Mouse (Mus musculus): ENCODE results near the gene Morf4l2. TPM values are rescaled to one million over a fixed set of nuclear protein-coding genes. Genes with fewer than 3 reads are reported as not detected.

Morf4l2 gene
- 19.8 and 29.0 TPM in 2 replicates for polyA plus RNA-seq (2012; rRNA removed)

GRCm38 (mm10) chrX:136743459-136743858, at the start of gene Morf4l2:
Gene Morf4l2 (minus strand): TSS chrX:136743690.

DNA sequence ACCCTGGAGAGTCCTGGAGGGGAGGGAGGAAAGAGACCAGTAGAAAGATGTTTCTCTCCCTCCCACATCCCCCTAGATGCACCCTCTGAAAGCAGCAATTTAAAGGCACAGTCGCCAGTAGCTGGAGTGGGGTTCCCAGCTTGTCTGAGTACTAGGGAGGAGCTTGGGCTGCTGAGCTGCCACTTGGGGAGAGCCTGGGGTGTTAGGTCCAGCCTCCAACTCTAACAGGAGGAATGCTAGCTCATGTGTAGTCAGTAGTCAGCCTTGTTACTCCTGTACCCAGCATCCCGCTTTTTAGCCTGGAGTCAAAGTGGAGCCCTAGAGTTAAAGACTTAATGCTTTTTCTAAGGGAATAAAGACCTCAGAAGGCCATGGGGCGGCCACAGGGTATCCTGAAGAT, 36.6 kb upstream of the Morf4l2 start, which contains the start of gene Glra4:
Gene Glra4 (minus strand): TSS at position 101 of the 400 bp plus-strand sequence.

DNA sequence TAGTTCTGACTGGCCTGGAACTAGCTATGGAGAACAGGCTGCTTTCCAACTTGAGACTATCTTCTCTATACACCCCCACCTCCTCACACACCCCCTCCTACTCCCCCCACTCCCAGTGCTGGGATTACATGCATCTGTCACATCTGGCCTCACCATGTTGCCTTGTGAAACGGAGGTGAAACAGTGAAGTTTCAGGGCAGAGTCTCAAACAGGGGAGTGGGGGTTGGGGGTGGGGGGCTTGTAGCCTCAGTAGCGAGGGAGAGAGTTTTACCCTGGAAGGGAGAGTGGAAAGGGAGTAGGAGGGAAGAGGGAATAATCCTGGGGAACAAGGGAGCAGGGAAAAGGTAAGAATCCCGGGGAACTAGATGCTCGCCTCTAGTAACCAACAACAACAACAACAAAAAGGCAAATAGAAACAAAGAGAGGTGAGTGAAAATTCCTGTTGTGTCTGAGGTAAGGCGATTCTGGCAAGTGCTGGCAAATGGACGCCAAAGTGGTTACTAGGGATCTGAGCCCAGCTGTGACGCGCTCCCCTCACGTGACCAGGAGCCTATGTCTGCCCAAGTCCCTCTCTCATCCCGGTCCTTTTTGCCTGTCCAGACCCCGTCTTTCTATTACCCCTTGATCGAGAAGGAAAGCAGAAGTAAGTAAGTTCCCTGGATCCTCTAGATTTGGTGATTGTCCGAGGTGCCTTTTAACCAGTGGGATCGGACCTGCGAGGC, 35.9 kb downstream of the Morf4l2 start, which contains the start of gene Tceal1:
Gene Tceal1 (plus strand): TSS at position 537 of the 722 bp plus-strand sequence.

Other genes with a start within 250 kb of the Morf4l2 start
- not detected in 2 replicates for gene Kir3dl1, start 225.7 kb downstream of the Morf4l2 start, polyA plus RNA-seq (2012; rRNA removed)
- gene Kir3dl2, start 199.6 kb downstream of the Morf4l2 start, polyA plus RNA-seq (2012; rRNA removed), result not detected in 2 replicates
- 2.7 TPM in 2 replicates for gene Tceal3, start 152.8 kb downstream of the Morf4l2 start, polyA plus RNA-seq (2012; rRNA removed)
- 0.29 and 0.61 TPM in 2 replicates for gene Tceal1, start 35.7 kb downstream of the Morf4l2 start, polyA plus RNA-seq (2012; rRNA removed)
- not detected in 2 replicates for gene Glra4, start 36.5 kb upstream of the Morf4l2 start, polyA plus RNA-seq (2012; rRNA removed)
- gene Plp1, start 79.0 kb upstream of the Morf4l2 start, polyA plus RNA-seq (2012; rRNA removed), result 3.8 and 5.6 TPM in 2 replicates
- gene Rab9b, start 125.1 kb upstream of the Morf4l2 start, polyA plus RNA-seq (2012; rRNA removed), result 0.06 and 0.07 TPM in 2 replicates
- not detected in 2 replicates for gene H2bfm, start 183.6 kb upstream of the Morf4l2 start, polyA plus RNA-seq (2012; rRNA removed)
- not detected in 2 replicates for gene Tmsb15b2, start 231.8 kb upstream of the Morf4l2 start, polyA plus RNA-seq (2012; rRNA removed)
- not detected in 2 replicates for gene Tmsb15l, start 233.2 kb upstream of the Morf4l2 start, polyA plus RNA-seq (2012; rRNA removed)
- 0.49 TPM in 1 of 2 replicates, not detected in the other for gene Tmsb15b1, start 233.2 kb upstream of the Morf4l2 start, polyA plus RNA-seq (2012; rRNA removed)
- gene Zcchc18, start 249.5 kb upstream of the Morf4l2 start, polyA plus RNA-seq (2012; rRNA removed), result 1.1 and 1.5 TPM in 2 replicates